Mouse (Mus musculus) CD4-positive, CD25-positive, alpha-beta regulatory T cell, adult 2 months (primary cell): ENCODE measurements around the gene Vil1.
"Not testable (repeated sequence)": the region's sequence is repeated elsewhere in the genome, so short reads cannot be mapped to it uniquely, and the experiment has no call there.

ENCODE experiments used
- DNase-seq: peaks from one replicate; pipeline ENCODE4 v3.0.0-alpha.2; 2012; ENCODE audit warnings: low read depth, low spot score

Vil1 gene

GRCm38 (mm10) chr1:74387386-74387988, 21.7 kb upstream of the Vil1 start:
- no peak for DNase-seq

- DNase-seq: no peak
Observed at GRCm38 (mm10) chr1:74388398-74388920, 20.7 kb upstream of the Vil1 start.

- DNase-seq: peak; percentile 79
Observed at GRCm38 (mm10) chr1:74389831-74390286, 19.3 kb upstream of the Vil1 start.

GRCm38 (mm10) chr1:74390287-74390906, 18.8 kb upstream of the Vil1 start:
- DNase-seq: peak; percentile 90

- peak; percentile 94 for DNase-seq
Observed at GRCm38 (mm10) chr1:74390924-74391748, 18.0 kb upstream of the Vil1 start, which contains the start of gene Ctdsp1. Gene Ctdsp1, plus strand, starts transcription at chr1:74391509.

GRCm38 (mm10) chr1:74391844-74392441, 17.2 kb upstream of the Vil1 start:
- peak; percentile 71 for DNase-seq

GRCm38 (mm10) chr1:74392446-74392994, 16.7 kb upstream of the Vil1 start:
- no peak for DNase-seq

- no peak for DNase-seq
Observed at GRCm38 (mm10) chr1:74393010-74393409, 16.2 kb upstream of the Vil1 start.

- DNase-seq: no peak
Observed at GRCm38 (mm10) chr1:74393697-74394096, 15.5 kb upstream of the Vil1 start.

GRCm38 (mm10) chr1:74394311-74394710, 14.9 kb upstream of the Vil1 start:
- no peak for DNase-seq

GRCm38 (mm10) chr1:74394858-74395257, 14.3 kb upstream of the Vil1 start:
- no peak for DNase-seq

GRCm38 (mm10) chr1:74395290-74395689, 13.9 kb upstream of the Vil1 start:
- no peak for DNase-seq

- not testable (repeated sequence) for DNase-seq
Observed at GRCm38 (mm10) chr1:74396456-74397222, 12.5 kb upstream of the Vil1 start.

GRCm38 (mm10) chr1:74397268-74397918, 11.8 kb upstream of the Vil1 start:
- peak; percentile 87 for DNase-seq

GRCm38 (mm10) chr1:74397919-74398451, 11.2 kb upstream of the Vil1 start:
- peak; percentile 86 for DNase-seq

- no peak for DNase-seq
Observed at GRCm38 (mm10) chr1:74400531-74400930, 8.6 kb upstream of the Vil1 start.

GRCm38 (mm10) chr1:74401015-74401702, 8.0 kb upstream of the Vil1 start:
- DNase-seq: no peak

GRCm38 (mm10) chr1:74404206-74404605, 5.0 kb upstream of the Vil1 start:
- DNase-seq: no peak

GRCm38 (mm10) chr1:74411753-74412325, 2.7 kb downstream of the Vil1 start:
- no peak for DNase-seq
